Mouse (Mus musculus): ENCODE measurements around the gene Rint1.

- TF ChIP-seq CTCF (IDR thresholded peaks at IDR 0.05; ENCODE audit: borderline replicate concordance, extremely low read depth, insufficient read depth, insufficient read length) (no peak), POLR2A (IDR thresholded peaks at IDR 0.05; ENCODE audit: borderline replicate concordance, extremely low read depth, insufficient read depth, insufficient read length, poor library complexity, severe bottlenecking) (no peak)
Observed at GRCm38 (mm10) chr5:23862291-23862690, 74.8 kb downstream of the Rint1 start.
